Mouse (Mus musculus) left cerebral cortex, adult 8-10 months (tissue): ENCODE measurements around the gene Tppp3. TPM values are rescaled to one million over a fixed set of nuclear protein-coding genes. Genes with fewer than 3 reads are reported as not detected.

Experiments
- DNase-seq, 2 experiments: peaks; one replicate each; pipeline ENCODE4 v3.0.0; 2022; ENCODE audit warnings: low spot score in 2 of 2
- total RNA-seq, 4 experiments: library from RNA; stranded (reverse); gene quantifications; 2 replicates each; pipeline ENCODE4 v1.2.4; 2022

Tppp3 gene
- total RNA-seq, 4 experiments from 2014 or later = 59.3 to 66.5 (median 60.9) TPM

DNA sequence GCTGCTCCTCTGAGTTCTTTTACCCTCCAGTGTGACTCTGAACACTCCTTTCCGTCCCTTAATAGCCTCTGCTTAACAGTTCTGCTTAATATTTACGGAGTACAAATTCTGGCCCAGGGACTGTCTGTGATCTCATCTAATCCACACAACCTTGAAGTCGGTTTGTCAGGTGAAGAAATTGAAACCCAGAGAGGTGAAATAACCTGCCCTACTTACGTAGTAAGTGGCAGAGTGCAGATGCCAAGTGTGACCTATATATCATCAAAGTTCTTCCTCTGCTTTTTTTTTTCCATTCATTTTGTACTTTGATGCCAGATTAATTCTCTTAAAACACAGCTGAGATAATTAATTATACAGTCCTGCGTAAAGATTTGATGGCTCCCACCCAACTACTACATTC, 37.2 kb downstream of the Tppp3 start:
- DNase-seq = no peak

DNA sequence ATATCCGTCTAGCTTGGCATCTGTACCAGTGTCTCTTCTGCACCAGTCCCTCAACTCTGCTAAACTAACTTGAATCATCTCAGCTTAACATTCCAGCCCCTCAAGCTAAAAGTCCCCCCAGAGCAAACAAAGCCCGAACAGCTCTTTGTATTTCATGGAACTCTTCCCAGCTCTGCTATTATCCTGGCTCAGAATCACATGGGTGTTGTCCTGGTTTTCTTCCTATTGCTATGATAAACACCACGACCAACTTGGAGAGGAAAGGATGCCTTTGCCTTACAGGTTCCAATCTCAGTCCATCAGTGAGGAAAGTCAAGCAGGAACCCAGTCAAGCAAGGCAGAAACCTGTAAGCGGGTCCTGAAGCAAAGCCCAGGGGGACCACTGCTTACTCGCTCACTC, 37.8 kb downstream of the Tppp3 start:
- DNase-seq = no peak

- no peak for DNase-seq
Measured at GRCm38 (mm10) chr8:105433021-105433420, 38.3 kb downstream of the Tppp3 start.

GRCm38 (mm10) chr8:105431743-105432515, 39.4 kb downstream of the Tppp3 start:
- DNase-seq = no peak

DNA sequence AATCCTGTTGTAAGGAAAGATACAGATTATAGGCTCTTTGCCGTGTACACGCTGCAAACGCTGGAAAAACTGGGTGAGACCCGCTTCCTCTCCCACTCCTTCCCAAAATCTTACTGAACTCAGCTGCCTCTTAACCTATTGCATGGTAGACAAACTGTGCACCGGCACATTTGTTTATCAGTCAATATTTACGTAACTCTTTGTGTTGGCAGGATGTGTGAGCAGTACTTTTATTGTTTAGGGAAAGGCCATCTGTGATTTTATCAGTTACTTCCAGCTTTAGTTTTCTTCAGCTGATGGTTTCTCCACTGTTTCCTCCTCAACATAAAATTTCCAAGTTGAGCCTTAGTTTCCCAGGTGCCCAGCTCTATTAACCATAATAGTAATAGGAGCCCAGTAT, 44.4 kb downstream of the Tppp3 start:
- DNase-seq = no peak

DNA sequence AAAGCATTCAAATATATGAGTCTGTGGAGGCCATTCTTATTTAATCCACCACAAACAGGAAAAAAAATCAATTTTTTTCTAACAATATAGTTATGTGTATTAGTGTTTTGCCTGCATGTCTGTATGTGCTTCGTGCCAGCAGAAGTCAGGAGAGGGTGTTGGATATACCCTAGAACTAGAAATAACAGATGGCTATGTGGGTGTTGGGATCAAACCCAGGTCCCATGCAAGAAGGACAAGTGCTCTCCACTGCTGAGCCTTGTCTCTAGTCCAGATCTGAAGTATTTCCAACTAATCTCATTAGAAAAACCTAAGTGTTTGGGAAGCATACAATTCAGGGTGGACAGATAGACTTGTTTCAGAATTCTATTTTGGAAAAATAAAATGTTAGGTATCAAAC, 49.3 kb downstream of the Tppp3 start:
- DNase-seq = no peak

DNA sequence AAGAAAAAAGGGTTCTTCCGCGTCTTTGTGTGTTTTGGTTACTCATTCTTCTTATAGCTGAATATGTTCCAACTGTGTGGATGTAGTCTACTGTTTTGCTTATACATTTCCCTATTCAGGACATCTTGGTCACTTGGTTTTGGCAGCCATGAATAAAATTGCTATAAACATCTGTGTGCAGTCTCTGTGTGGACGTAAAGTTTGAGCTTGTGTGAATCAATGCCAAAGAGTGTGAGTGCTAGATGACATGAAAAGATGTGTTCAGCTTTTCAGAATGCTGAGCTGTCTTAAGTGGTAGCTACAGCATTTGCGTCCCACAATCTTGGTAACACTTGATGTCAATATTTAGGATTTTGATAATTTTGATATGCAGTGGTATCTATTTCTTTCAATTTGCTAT, 51.5 kb downstream of the Tppp3 start:
- no peak for DNase-seq

DNA sequence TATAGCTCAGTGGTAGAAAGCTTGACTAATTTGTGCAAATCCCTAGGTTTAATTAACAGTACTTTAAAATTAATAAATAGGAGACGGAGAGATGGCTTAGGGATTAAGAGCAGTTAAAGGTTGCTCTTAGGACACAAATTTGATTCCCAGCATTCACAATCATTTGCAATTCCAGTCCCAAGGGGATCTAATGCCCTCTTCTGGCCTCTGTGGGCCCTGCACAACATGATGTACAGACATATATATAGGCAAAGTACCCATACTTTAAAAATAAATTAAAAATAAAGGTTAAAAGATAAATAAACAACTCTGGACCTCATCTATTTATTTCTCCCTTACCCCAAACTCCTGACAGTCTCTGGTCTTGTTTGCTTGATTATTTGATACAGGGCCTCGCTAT, 52.3 kb downstream of the Tppp3 start:
- DNase-seq = no peak

Other genes with a start within 250 kb of the Tppp3 start
- gene D230025D16Rik, start 246.4 kb downstream of the Tppp3 start, total RNA-seq = 10 to 100 TPM; 34.1 to 41.5 (median 38.7) TPM
- 1 to 10 TPM; 4.2 to 5.4 (median 4.8) TPM for gene B3gnt9, start 216.4 kb downstream of the Tppp3 start, total RNA-seq
- gene Tradd, start 206.9 kb downstream of the Tppp3 start, total RNA-seq = 10 to 100 TPM in 2 of 4 experiments, 1 to 10 TPM in 2; 7.9 to 10.9 (median 9.6) TPM
- 1 to 10 TPM in 2 of 4 experiments, under 1 TPM in 2; 0.50 to 1.6 (median 1.1) TPM for gene Fbxl8, start 206.9 kb downstream of the Tppp3 start, total RNA-seq
- 10 to 100 TPM; 21.3 to 25.7 (median 22.9) TPM for gene Hsf4, start 201.7 kb downstream of the Tppp3 start, total RNA-seq
- 10 to 100 TPM; 10.6 to 13.8 (median 13.1) TPM for gene Nol3, start 195.4 kb downstream of the Tppp3 start, total RNA-seq
- 10 to 100 TPM; 22.0 to 26.7 (median 24.2) TPM for gene 4931428F04Rik, start 181.7 kb downstream of the Tppp3 start, total RNA-seq
- 1 to 10 TPM; 1.4 to 2.2 (median 1.8) TPM for gene Exoc3l, start 175.4 kb downstream of the Tppp3 start, total RNA-seq
- gene E2f4, start 173.9 kb downstream of the Tppp3 start, total RNA-seq = 10 to 100 TPM; 31.2 to 39.0 (median 34.8) TPM
- gene Elmo3, start 165.9 kb downstream of the Tppp3 start, total RNA-seq = 1 to 10 TPM; 1.5 to 3.0 (median 2.3) TPM
- 1 to 10 TPM; 5.8 to 8.7 (median 7.1) TPM for gene Lrrc29, start 145.2 kb downstream of the Tppp3 start, total RNA-seq
- gene Tmem208, start 145.2 kb downstream of the Tppp3 start, total RNA-seq = 10 to 100 TPM; 33.7 to 46.5 (median 40.0) TPM
- gene Fhod1, start 123.6 kb downstream of the Tppp3 start, total RNA-seq = 1 to 10 TPM; 2.5 to 5.2 (median 4.0) TPM
- gene Slc9a5, start 122.7 kb downstream of the Tppp3 start, total RNA-seq = 10 to 100 TPM; 28.9 to 30.7 (median 29.7) TPM
- gene Plekhg4, start 98.3 kb downstream of the Tppp3 start, total RNA-seq = 1 to 10 TPM; 1.3 to 2.5 (median 1.6) TPM
- gene Kctd19, start 58.0 kb downstream of the Tppp3 start, total RNA-seq = not detected
- gene Lrrc36, start 58.0 kb downstream of the Tppp3 start, total RNA-seq = under 1 TPM; 0.40 to 0.82 (median 0.62) TPM
- 10 to 100 TPM; 38.3 to 45.8 (median 42.9) TPM for gene Zdhhc1, start 25.4 kb upstream of the Tppp3 start, total RNA-seq
- not detected for gene Hsd11b2, start 47.2 kb upstream of the Tppp3 start, total RNA-seq
- 100 to 1,000 TPM; 297 to 314 (median 303) TPM for gene Atp6v0d1, start 94.5 kb upstream of the Tppp3 start, total RNA-seq
- 10 to 100 TPM; 65.5 to 70.5 (median 67.3) TPM for gene Ripor1, start 133.7 kb upstream of the Tppp3 start, total RNA-seq
- 10 to 100 TPM; 65.3 to 80.8 (median 68.8) TPM for gene Ctcf, start 165.0 kb upstream of the Tppp3 start, total RNA-seq
- gene Agrp, start 165.9 kb upstream of the Tppp3 start, total RNA-seq = not detected
- 10 to 100 TPM; 57.2 to 62.8 (median 58.3) TPM for gene Carmil2, start 214.7 kb upstream of the Tppp3 start, total RNA-seq
- 10 to 100 TPM; 49.0 to 53.8 (median 50.9) TPM for gene Acd, start 229.6 kb upstream of the Tppp3 start, total RNA-seq
- gene Pard6a, start 229.6 kb upstream of the Tppp3 start, total RNA-seq = 10 to 100 TPM; 34.7 to 42.3 (median 39.2) TPM
- under 1 TPM in 2 of 4 experiments, not detected in 2; 0.44 to 0.46 TPM for gene 4933405L10Rik, start 236.1 kb upstream of the Tppp3 start, total RNA-seq
- gene Enkd1, start 236.7 kb upstream of the Tppp3 start, total RNA-seq = 10 to 100 TPM in 1 of 4 experiments, 1 to 10 TPM in 3; 9.0 to 11.2 (median 9.3) TPM